Mouse (Mus musculus): ENCODE measurements around the gene Trip11.

The Trip11 gene

DNA sequence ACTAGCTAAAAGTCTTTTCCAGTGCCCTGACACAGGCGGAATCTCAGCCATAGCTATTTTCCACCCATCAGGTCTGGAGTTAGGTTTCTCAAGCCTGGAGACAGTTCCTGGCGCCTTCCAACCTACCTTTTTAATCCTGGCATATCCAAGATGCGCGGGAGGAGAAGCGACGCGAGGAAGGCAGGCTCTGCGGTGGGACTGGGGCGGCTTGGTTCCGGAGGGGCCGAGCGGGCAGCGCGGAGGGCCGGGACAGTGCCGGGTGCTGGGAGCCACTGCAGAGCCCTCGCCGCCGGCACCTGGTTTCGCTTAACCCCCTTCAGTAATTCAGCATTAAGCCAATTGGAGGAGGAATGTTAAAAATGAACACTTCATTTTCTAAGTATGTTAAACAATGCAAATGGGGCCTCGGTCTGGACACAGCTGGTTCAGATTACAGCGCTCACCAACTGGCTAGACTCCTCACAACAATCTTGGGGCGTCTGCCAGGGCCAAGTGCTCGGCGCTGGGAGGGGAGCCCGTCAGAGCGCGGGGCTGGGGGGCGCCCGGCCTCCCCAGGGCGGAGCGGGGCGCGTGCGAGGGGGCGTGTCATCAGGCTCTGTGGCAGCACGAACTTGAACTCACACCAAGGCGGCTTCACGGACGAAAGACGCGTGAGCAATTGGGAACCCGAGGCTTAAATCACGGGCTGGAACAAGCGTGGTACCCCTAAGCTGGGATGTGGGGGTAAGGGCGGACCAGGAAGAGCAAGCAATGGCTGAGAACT lies 94.3 kb downstream of the Trip11 start, which contains the start of gene Fbln5:
TSS of gene Fbln5 (minus strand) at position 448 of the 763 bp plus-strand sequence.
- DNase-seq, result no peak

DNA sequence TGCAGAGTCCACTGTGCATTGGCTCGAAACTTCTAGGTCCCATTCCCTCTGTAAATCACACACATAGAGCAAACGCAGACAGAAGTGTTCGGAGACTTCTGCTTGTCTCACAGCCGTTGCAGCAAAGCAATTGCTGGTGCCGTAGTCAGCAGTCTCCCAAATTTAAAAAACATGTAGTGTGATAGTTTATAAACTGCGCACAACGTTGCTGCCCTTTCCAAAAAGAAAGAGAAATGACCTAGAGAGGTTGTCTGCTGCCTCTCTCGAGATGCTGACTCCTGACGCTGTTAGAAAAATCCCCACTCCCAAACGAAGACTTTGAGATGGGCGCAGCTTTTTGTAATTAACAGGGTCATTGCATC lies 94.8 kb downstream of the Trip11 start:
- no peak for DNase-seq

GRCm38 (mm10) chr12:101816810-101817209 lies 96.3 kb downstream of the Trip11 start:
- DNase-seq, result no peak

DNA sequence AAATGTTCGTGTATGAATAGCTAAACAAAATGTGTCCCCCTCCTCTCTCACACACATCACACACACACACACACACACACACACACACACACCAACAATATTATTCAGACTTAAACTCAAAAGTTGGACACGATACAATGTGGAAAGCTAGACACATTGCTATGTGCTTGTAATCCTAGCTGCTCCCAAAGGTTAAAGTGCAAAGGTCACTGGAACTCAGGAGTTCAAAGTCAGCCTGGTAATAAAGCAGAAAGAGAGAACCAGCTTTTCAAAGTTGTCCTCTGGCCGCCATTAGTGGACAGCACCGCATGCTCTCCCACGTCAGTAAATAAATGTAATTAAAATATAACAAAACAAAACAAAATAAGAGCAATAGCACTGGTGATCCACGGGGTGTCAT lies 97.3 kb downstream of the Trip11 start:
- DNase-seq, result no peak

GRCm38 (mm10) chr12:101814423-101814822 lies 98.6 kb downstream of the Trip11 start:
- DNase-seq, result peak; percentile 64

DNA sequence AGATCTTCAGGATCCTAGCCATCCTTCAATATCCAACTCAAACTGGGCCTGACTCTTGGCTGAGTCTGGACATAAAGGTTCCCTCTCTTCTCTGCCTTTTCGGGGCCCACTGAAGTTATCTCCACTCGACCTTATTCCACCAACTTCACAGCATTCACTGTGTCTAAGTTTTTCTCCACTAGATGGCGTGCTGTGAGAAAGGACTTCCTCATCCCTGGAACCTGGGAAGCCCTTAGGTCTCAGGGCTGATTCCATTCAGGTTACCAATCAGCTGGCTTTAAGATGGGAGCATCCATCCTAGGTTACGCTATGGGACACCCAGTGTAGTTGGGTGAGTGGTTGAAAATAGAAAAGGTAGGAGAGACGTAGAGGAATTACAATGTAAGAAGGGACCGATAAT lies 101.9 kb downstream of the Trip11 start:
- no peak for DNase-seq

DNA sequence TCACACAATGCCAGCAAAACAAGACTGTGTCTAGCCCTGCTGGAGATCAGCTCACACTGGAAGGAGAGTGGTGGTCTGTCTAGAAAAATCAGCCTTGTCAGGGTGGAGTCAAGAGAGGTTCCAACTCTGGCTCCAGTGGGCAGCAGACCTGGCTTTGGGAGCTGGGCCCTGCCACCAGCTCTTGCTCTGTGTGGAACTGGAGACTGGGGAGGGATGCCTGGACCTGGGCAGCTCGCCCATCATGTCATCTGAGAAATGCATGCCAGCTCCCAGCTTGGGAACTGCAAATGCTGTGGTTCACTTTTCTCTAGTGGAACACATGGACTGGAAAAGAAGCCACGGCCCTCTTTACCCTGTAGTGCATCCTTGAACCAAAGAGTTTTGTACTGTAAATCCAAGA lies 102.6 kb downstream of the Trip11 start:
- peak; percentile 69 for DNase-seq

DNA sequence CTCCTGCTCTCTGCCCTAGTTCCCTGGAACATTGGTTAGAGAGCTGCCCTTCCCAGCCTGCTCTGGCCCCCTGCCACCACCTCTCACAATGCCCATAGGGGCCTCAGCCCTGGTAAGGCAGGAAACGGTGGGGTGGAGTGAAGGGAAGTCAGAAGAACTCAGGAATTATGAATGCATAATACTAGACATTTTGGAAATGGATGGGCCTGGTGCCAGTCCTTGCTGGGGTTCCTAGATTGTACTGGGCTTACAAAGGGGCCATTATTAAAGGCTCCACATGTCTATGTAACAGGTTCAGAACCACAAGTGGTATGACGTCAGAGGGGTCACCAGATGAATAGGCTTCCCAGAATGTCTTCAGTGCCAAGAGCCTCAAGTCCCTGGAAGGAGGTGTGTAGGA lies 105.7 kb downstream of the Trip11 start:
- no peak for DNase-seq

GRCm38 (mm10) chr12:101802445-101802844 lies 110.6 kb downstream of the Trip11 start:
- DNase-seq, result no peak

DNA sequence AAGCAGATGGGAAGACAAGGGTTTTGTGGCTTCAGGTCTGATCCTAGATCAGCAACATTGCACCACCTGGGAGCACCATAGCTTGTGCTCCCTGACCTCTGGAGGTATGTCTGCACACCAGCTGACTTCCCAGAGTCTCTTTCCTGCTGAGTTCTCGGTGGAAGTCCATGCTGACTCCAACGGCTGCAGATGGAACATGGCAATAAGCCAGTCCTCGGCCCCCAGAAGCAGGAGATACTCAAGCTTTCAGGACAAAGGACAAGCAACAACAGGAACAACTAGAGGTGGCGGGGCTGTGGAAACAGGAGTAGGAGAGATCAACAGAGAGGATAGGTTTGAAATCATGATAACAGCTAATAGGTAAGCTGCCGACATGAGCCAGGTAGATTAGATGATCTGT lies 111.3 kb downstream of the Trip11 start:
- DNase-seq, result no peak

DNA sequence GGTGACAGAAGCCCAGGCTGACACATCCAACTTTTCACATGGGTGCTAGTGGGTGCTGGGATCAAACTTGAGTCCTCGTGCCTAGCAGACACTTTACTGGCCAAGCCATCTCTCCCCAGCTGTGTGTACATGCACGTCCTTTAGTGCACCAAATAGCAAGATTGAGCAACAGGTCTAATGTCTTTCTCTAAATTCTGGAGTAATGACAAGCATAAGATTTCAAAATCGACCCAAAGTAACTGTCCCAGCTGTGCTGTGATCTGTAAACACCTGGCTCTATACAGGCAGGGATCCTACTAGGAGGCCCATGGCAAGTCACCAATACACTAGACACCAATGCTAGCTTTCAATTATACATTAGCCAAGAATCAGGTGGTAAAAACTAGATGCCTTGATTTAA lies 112.0 kb downstream of the Trip11 start:
- no peak for DNase-seq

DNA sequence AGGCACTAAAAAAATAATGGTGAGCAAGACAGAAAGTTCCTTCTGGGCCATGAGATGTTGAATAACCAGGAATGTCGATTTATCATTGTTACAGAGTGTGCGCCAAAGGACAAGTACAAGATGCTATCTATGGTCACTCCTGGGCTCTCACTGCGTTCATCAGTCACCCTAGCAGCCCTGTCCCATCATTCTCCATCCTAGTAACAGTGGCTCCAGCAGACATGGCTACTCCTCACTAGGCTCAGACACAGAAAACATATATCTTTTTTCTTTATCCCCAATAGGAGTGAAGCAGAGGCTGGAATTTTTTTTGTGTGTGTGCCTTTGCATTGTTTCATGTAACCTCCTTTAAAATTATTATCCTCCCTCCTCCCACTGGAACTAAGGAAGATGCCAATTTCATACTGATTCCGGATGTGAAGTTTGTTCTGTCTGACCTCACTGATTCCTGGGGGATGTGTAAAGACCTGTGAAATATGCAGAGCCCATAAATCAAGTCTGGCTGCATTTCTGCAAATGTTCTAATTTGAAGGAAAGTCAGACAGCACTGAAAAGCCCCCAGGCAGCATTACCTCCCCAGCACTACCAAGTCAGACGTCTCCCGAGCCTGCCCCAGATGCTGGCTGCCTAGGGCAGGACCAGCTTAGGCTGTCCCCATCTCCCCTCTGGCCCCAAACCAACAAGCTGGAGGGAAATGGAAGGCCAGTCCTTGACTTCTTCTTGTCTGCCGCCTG lies 114.7 kb downstream of the Trip11 start:
- DNase-seq, result no peak

GRCm38 (mm10) chr12:101794458-101794857 lies 118.6 kb downstream of the Trip11 start:
- no peak for DNase-seq

- no peak for DNase-seq
Measured at GRCm38 (mm10) chr12:101793221-101793621, 119.8 kb downstream of the Trip11 start.

DNA sequence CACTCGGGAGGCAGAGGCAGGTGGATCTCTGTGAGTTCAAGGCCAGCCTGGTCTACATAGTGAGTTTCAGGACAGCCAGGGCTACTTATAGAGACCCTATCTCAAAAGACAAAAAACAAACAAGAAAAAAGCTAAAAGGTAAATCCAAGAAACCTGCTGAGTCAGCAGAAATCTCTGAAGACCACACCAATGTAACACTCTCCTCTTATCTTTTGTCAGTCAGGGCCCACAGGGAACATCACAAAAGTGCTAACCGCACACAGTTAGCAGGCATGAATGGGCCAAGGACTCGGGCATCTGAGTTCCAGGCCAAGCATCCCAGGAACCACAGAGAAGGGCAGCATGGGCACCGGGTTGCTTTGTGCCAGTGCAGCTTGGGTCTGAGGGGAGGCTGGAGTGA lies 120.4 kb downstream of the Trip11 start:
- DNase-seq, result no peak

DNA sequence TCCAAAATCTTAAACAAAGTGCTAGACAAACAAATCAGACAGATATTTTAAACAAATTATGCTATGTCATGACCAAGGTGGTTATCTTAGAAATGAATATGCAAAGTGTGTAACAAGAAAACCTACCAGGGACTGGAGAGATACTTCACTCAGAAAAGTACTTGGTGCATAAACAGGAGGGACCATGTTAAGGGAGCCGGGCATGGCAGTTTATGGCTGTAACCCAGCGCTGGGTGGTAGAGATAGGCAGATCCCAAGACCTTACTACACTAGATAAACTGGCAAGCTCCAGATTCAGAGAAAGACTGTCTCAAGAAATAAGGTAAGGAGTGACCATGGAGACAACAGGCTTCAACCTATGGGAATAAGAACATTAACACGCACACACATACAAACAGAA lies 123.3 kb downstream of the Trip11 start:
- DNase-seq, result no peak

- DNase-seq, result no peak
Measured at GRCm38 (mm10) chr12:101789250-101789649, 123.8 kb downstream of the Trip11 start.
